Mouse (Mus musculus) CH12.LX (cell line): Measurements from ENCODE around the gene Als2cl. TPM values are rescaled to one million over a fixed set of nuclear protein-coding genes. Genes with fewer than 3 reads are reported as not detected.

Experiments
- DNase-seq: peaks from one replicate; pipeline ENCODE4 v3.0.0-alpha.2; 2013; ENCODE audit errors: extremely low read depth
- H3K27ac ChIP-seq: 2 replicates; pipeline ENCODE4 v1.5.1; 2012; ENCODE audit warnings: low read depth, mild to moderate bottlenecking, control low read depth, moderate library complexity; ENCODE audit not compliant: insufficient read depth
- H3K27me3 ChIP-seq: replicated peaks from 2 replicates; pipeline ENCODE3; 2012; ENCODE audit warnings: inconsistent platforms
- H3K36me3 ChIP-seq, 2 experiments: replicated peaks in 1 of 2; 2 replicates each; pipeline versions ENCODE3 to v1.6.1; 2012; ENCODE audit warnings: inconsistent platforms in 1 of 2, low read length in 1 of 2, mild to moderate bottlenecking in 1 of 2, mixed read lengths in 1 of 2, moderate library complexity in 1 of 2; ENCODE audit not compliant: control insufficient read depth in 1 of 2, insufficient read depth in 1 of 2
- H3K4me1 ChIP-seq, 2 experiments: 2 replicates each; pipeline ENCODE4 v1.6.1; 2012; ENCODE audit warnings: inconsistent platforms in 1 of 2, moderate library complexity in 1 of 2; ENCODE audit not compliant: insufficient read depth in 2 of 2, control insufficient read depth in 1 of 2
- H3K4me2 ChIP-seq: 2 replicates; pipeline ENCODE4 v1.6.1; 2012; ENCODE audit warnings: low read depth, mild to moderate bottlenecking, control low read depth; ENCODE audit not compliant: poor library complexity, insufficient read depth, severe bottlenecking
- H3K4me3 ChIP-seq, 3 experiments: fragments of 150-350 bp in 1 of 3; sonication (generic) in 1 of 3; replicated peaks in 1 of 3; 2 replicates each; pipeline versions ENCODE3 to v1.5.1; 2011 to 2012; ENCODE audit warnings: low read depth in 2 of 3, low read length in 2 of 3, mild to moderate bottlenecking in 2 of 3, moderate library complexity in 2 of 3, control low read depth in 1 of 3, improper control_type of control experiment in 1 of 3, inconsistent platforms in 1 of 3, mixed read lengths in 1 of 3; ENCODE audit not compliant: poor library complexity in 1 of 3
- H3K79me2 ChIP-seq: replicated peaks from 2 replicates; pipeline ENCODE4 v1.6.1; 2012; ENCODE audit warnings: mild to moderate bottlenecking, moderate library complexity; ENCODE audit not compliant: control insufficient read depth, poor library complexity, insufficient read depth, severe bottlenecking; ENCODE audit errors: extremely low read depth
- H3K9ac ChIP-seq: 2 replicates; pipeline ENCODE4 v1.6.1; 2012; ENCODE audit warnings: low read depth, mild to moderate bottlenecking, control low read depth, moderate library complexity; ENCODE audit not compliant: insufficient read depth
- H3K9me3 ChIP-seq: replicated peaks from 2 replicates; pipeline ENCODE3; 2012; ENCODE audit warnings: low read length, inconsistent platforms, mixed read lengths
- ELF1 ChIP-seq: IDR thresholded peaks from 2 replicates; pipeline ENCODE4 v1.6.1; 2014; ENCODE audit warnings: low read depth, mild to moderate bottlenecking, inconsistent platforms, low read length, improper control_type of control experiment
- GABPA ChIP-seq: IDR thresholded peaks from 2 replicates; pipeline ENCODE4 v1.6.1; 2012; ENCODE audit warnings: low read depth, low read length, improper control_type of control experiment, inconsistent platforms; ENCODE audit not compliant: insufficient replicate concordance
- HCFC1 ChIP-seq: IDR thresholded peaks from 2 replicates; pipeline ENCODE4 v1.6.1; 2012; ENCODE audit warnings: low read depth, mild to moderate bottlenecking, inconsistent platforms, low read length, improper control_type of control experiment
- UBTF ChIP-seq: IDR thresholded peaks from 2 replicates; pipeline ENCODE4 v1.6.1; 2012; ENCODE audit warnings: low read depth, mild to moderate bottlenecking, inconsistent platforms, low read length, improper control_type of control experiment, moderate library complexity
- dilution Hi-C: fragments of 300-500 bp; cut with MboI; formaldehyde crosslinking; loops from 2 replicates; pipeline ENCODE4 v1.14.3; 2020; ENCODE audit warnings: low sequenced_read_pairs; ENCODE audit not compliant: extremely low pct_unique_long_range_greater_than_20kb, extremely low pct_ligation_motif_present
- in situ Hi-C: fragments of 300-500 bp; cut with MboI; formaldehyde crosslinking; loops from 3 replicates; pipeline ENCODE4 v1.14.3; 2019; ENCODE audit warnings: low sequenced_read_pairs, low pct_ligation_motif_present, low pct_unique_long_range_greater_than_20kb, mixed read lengths
- polyA plus RNA-seq: library from polyadenylated mRNA; unstranded; fragments of >175 nt; gene quantifications from 2 replicates; pipeline ENCODE4 v1.2.1, GENCODE M21; 2012; ENCODE audit warnings: low read depth; ENCODE audit not compliant: insufficient read length
- total RNA-seq, 2 experiments: library from RNA; depleted of rRNA; stranded (reverse); fragments of 300-350 nt in 1 of 2; fragments of >200 nt in 1 of 2; gene quantifications; 2 replicates each; pipeline ENCODE4 v1.2.3; 2012 to 2014

Gene Als2cl
- total and polyA plus RNA-seq, 3 experiments = 2.4 to 3.4 (median 2.5) TPM

DNA sequence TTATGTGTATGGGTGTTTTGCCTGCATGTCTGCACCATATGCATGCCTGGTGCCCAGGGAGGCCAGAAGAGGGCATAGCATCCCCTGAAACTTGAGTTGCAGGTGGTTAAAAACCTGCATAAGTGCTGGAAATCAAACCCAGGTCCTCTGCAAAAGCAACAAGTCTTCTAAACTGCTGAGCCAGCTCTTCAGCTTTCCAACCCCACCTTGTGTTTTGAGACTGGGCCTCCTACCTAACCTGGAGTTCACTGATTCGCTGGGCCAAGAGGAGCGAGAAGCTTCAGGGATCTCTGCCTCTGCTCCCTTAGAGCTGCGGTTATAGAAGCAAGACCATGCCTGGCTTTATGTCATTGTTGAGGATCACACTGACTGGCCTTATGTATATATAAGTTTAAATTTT lies 70.4 kb downstream of the Als2cl start:
- dilution Hi-C loops (no loop called here), in situ Hi-C loops (no loop called here)
- TF ChIP-seq HCFC1 = no peak
- no peak for TF ChIP-seq ELF1
- no peak for TF ChIP-seq GABPA
- TF ChIP-seq UBTF = no peak
- Histone ChIP-seq H3K4me1 (no peaks in the 10 kb centered on the region), H3K4me2 (no peak overlapping the region), H3K36me3 (no peaks in the 10 kb centered on the region), H3K9me3 (peaks cover 2% of the 10 kb centered on the region), H3K9ac (no peak overlapping the region), H3K79me2 (no peaks in the 10 kb centered on the region), H3K27me3 (no peaks in the 10 kb centered on the region), H3K27ac (no peak overlapping the region), H3K4me3 (no peak overlapping the region)
- DNase-seq = no peak

Other genes starting within 250 kb of the Als2cl start
- 8.4 and 13.6 TPM in 2 replicates for gene Nbeal2, start 225.7 kb upstream of the Als2cl start, total RNA-seq (2012; rRNA removed)
- gene Nbeal2, start 225.7 kb upstream of the Als2cl start, total RNA-seq (2014; rRNA removed) = 2.6 and 3.2 TPM in 2 replicates
- gene Nbeal2, start 225.7 kb upstream of the Als2cl start, polyA plus RNA-seq = 17.7 and 19.7 TPM in 2 replicates
- gene Ccdc12, start 223.4 kb upstream of the Als2cl start, total RNA-seq (2012; rRNA removed) = 97.8 and 122 TPM in 2 replicates
- gene Ccdc12, start 223.4 kb upstream of the Als2cl start, total RNA-seq (2014; rRNA removed) = 85.2 and 89.1 TPM in 2 replicates
- 104 and 106 TPM in 2 replicates for gene Ccdc12, start 223.4 kb upstream of the Als2cl start, polyA plus RNA-seq
- not detected in 2 replicates for gene Myl3, start 138.0 kb upstream of the Als2cl start, total RNA-seq (2012; rRNA removed)
- not detected in 2 replicates for gene Myl3, start 138.0 kb upstream of the Als2cl start, total RNA-seq (2014; rRNA removed)
- not detected in 2 replicates for gene Myl3, start 138.0 kb upstream of the Als2cl start, polyA plus RNA-seq
- 0.34 and 0.76 TPM in 2 replicates for gene Pth1r, start 132.7 kb upstream of the Als2cl start, total RNA-seq (2012; rRNA removed)
- gene Pth1r, start 132.7 kb upstream of the Als2cl start, total RNA-seq (2014; rRNA removed) = not detected in 2 replicates
- gene Pth1r, start 132.7 kb upstream of the Als2cl start, polyA plus RNA-seq = 0.10 and 0.35 TPM in 2 replicates
- gene Prss42, start 81.7 kb upstream of the Als2cl start, total RNA-seq (2012; rRNA removed) = 0.29 and 0.34 TPM in 2 replicates
- 0.28 TPM in 1 of 2 replicates, not detected in the other for gene Prss42, start 81.7 kb upstream of the Als2cl start, total RNA-seq (2014; rRNA removed)
- gene Prss42, start 81.7 kb upstream of the Als2cl start, polyA plus RNA-seq = 1.1 and 1.2 TPM in 2 replicates
- gene Prss44, start 65.9 kb upstream of the Als2cl start, total RNA-seq (2012; rRNA removed) = not detected in 2 replicates
- gene Prss44, start 65.9 kb upstream of the Als2cl start, total RNA-seq (2014; rRNA removed) = not detected in 2 replicates
- gene Prss44, start 65.9 kb upstream of the Als2cl start, polyA plus RNA-seq = 0.14 and 0.17 TPM in 2 replicates
- gene Prss43, start 53.2 kb upstream of the Als2cl start, total RNA-seq (2012; rRNA removed) = not detected in 2 replicates
- gene Prss43, start 53.2 kb upstream of the Als2cl start, total RNA-seq (2014; rRNA removed) = not detected in 2 replicates
- not detected in 2 replicates for gene Prss43, start 53.2 kb upstream of the Als2cl start, polyA plus RNA-seq
- not detected in 2 replicates for gene Prss45, start 45.3 kb upstream of the Als2cl start, total RNA-seq (2012; rRNA removed)
- gene Prss45, start 45.3 kb upstream of the Als2cl start, total RNA-seq (2014; rRNA removed) = not detected in 2 replicates
- not detected in 2 replicates for gene Prss45, start 45.3 kb upstream of the Als2cl start, polyA plus RNA-seq
- not detected in 2 replicates for gene Prss46, start 35.4 kb upstream of the Als2cl start, total RNA-seq (2012; rRNA removed)
- not detected in 2 replicates for gene Prss46, start 35.4 kb upstream of the Als2cl start, total RNA-seq (2014; rRNA removed)
- not detected in 2 replicates for gene Prss46, start 35.4 kb upstream of the Als2cl start, polyA plus RNA-seq
- gene Prss50, start 21.9 kb upstream of the Als2cl start, total RNA-seq (2012; rRNA removed) = not detected in 2 replicates
- not detected in 2 replicates for gene Prss50, start 21.9 kb upstream of the Als2cl start, total RNA-seq (2014; rRNA removed)
- gene Prss50, start 21.9 kb upstream of the Als2cl start, polyA plus RNA-seq = not detected in 2 replicates
- gene Tmie, start 243 bp downstream of the Als2cl start, total RNA-seq (2012; rRNA removed) = not detected in 2 replicates
- gene Tmie, start 243 bp downstream of the Als2cl start, total RNA-seq (2014; rRNA removed) = not detected in 2 replicates
- not detected in 2 replicates for gene Tmie, start 243 bp downstream of the Als2cl start, polyA plus RNA-seq
- gene Fam240a, start 37.0 kb downstream of the Als2cl start, total RNA-seq (2012; rRNA removed) = not detected in 2 replicates
- gene Fam240a, start 37.0 kb downstream of the Als2cl start, total RNA-seq (2014; rRNA removed) = not detected in 2 replicates
- gene Fam240a, start 37.0 kb downstream of the Als2cl start, polyA plus RNA-seq = not detected in 2 replicates
- not detected in 2 replicates for gene Tdgf1, start 66.3 kb downstream of the Als2cl start, total RNA-seq (2012; rRNA removed)
- not detected in 2 replicates for gene Tdgf1, start 66.3 kb downstream of the Als2cl start, total RNA-seq (2014; rRNA removed)
- not detected in 2 replicates for gene Tdgf1, start 66.3 kb downstream of the Als2cl start, polyA plus RNA-seq
- gene Lrrc2, start 71.7 kb downstream of the Als2cl start, total RNA-seq (2012; rRNA removed) = 1.0 and 1.6 TPM in 2 replicates
- 3.6 and 3.8 TPM in 2 replicates for gene Lrrc2, start 71.7 kb downstream of the Als2cl start, total RNA-seq (2014; rRNA removed)
- 1.5 and 1.6 TPM in 2 replicates for gene Lrrc2, start 71.7 kb downstream of the Als2cl start, polyA plus RNA-seq
- gene Rtp3, start 110.7 kb downstream of the Als2cl start, total RNA-seq (2012; rRNA removed) = not detected in 2 replicates
- gene Rtp3, start 110.7 kb downstream of the Als2cl start, total RNA-seq (2014; rRNA removed) = not detected in 2 replicates
- not detected in 2 replicates for gene Rtp3, start 110.7 kb downstream of the Als2cl start, polyA plus RNA-seq
- gene Ltf, start 139.4 kb downstream of the Als2cl start, total RNA-seq (2012; rRNA removed) = 0.04 TPM in 1 of 2 replicates, not detected in the other
- 0.08 and 0.31 TPM in 2 replicates for gene Ltf, start 139.4 kb downstream of the Als2cl start, total RNA-seq (2014; rRNA removed)
- 0.50 TPM in 1 of 2 replicates, not detected in the other for gene Ltf, start 139.4 kb downstream of the Als2cl start, polyA plus RNA-seq
- gene Ccrl2, start 177.6 kb downstream of the Als2cl start, total RNA-seq (2012; rRNA removed) = 5.2 and 13.0 TPM in 2 replicates
- 7.9 and 9.0 TPM in 2 replicates for gene Ccrl2, start 177.6 kb downstream of the Als2cl start, total RNA-seq (2014; rRNA removed)
- 4.0 and 5.3 TPM in 2 replicates for gene Ccrl2, start 177.6 kb downstream of the Als2cl start, polyA plus RNA-seq
- 22.4 and 25.2 TPM in 2 replicates for gene Lrrfip2, start 237.7 kb downstream of the Als2cl start, total RNA-seq (2012; rRNA removed)
- 16.6 and 22.9 TPM in 2 replicates for gene Lrrfip2, start 237.7 kb downstream of the Als2cl start, total RNA-seq (2014; rRNA removed)
- gene Lrrfip2, start 237.7 kb downstream of the Als2cl start, polyA plus RNA-seq = 30.9 and 38.7 TPM in 2 replicates